10 mouse cellular contexts compared by ENCODE assay signal in genomic region chr13:107540784-107541634, GRCm38 (mm10).
A peak's percentile ranks its signal among the peaks of the same experiment; 100 is the strongest.
DNase-seq lines count a peak whose midpoint lies in the region; ATAC-seq lines count a peak whose summit lies in the region.
"Had no signal": no experiment of that assay in that cellular context is flagged by ENCODE, and none has a peak within 500 bp of the region (broad histone marks: within the 10 kb centered on the region; RNA-seq: fewer than 3 reads in every experiment).

No protein-coding gene starts in this region.

- no peaks in the 10 kb centered on the region for H3K36me3 ChIP-seq in hindbrain, embryonic 11.5 days (ENCODE audit: control insufficient read depth, insufficient read depth, low read length)
- no peaks in the 10 kb centered on the region for H3K36me3 ChIP-seq in midbrain, embryonic 14.5 days (ENCODE audit: control insufficient read depth, insufficient read depth, low read length)

- H3K4me1 ChIP-seq in hindbrain, embryonic 11.5 days (replicated peaks; ENCODE audit: control insufficient read depth, insufficient read depth, low read length) = peaks cover 15% of the 10 kb centered on the region
- H3K4me1 ChIP-seq in midbrain, embryonic 14.5 days (ENCODE audit: control insufficient read depth, insufficient read depth, low read length) = peaks cover 46% of the 10 kb centered on the region

- 47% methylated on average over 16 of the region's 16 CpGs for WGBS in hindbrain, embryonic 11.5 days
- 12% methylated on average over 16 of the region's 16 CpGs for WGBS in midbrain, embryonic 14.5 days

- DNase-seq in cerebellum, adult 11-12 months = peak; percentile 3
- DNase-seq in cerebellum, adult 11 months = no peak
- DNase-seq in cerebellum, postnatal 36 days = peak; percentile 18
- DNase-seq in hindbrain, embryonic 11.5 days (ENCODE audit: low spot score) = peak; percentile 61
- DNase-seq in midbrain, embryonic 14.5 days = peak; percentile 83
- DNase-seq in gastrocnemius, postnatal 14 days = no peak
- no peak for DNase-seq in heart, adult 18-20 months
- DNase-seq: heart, postnatal 4 days; lung, adult 2 months had no signal

- peak; percentile 80 for ATAC-seq in hindbrain, embryonic 11.5 days (ENCODE audit: low FRiP score)
- peak; percentile 88 for ATAC-seq in midbrain, embryonic 14.5 days (ENCODE audit: low FRiP score, low TSS enrichment)
- ATAC-seq in megakaryocyte-erythroid progenitor cell, adult 5-6 weeks (replicated peaks; ENCODE audit: low FRiP score, low TSS enrichment, poor library complexity, severe bottlenecking) = no peak

- H3K9me3 ChIP-seq in hindbrain, embryonic 11.5 days (ENCODE audit: control insufficient read depth, low read length) = no peaks in the 10 kb centered on the region
- H3K9me3 ChIP-seq in midbrain, embryonic 14.5 days (ENCODE audit: control insufficient read depth, low read length) = no peaks in the 10 kb centered on the region

- no peak overlapping the region; the same call in 1 of the 2 replicates for H3K9ac ChIP-seq in hindbrain, embryonic 11.5 days (ENCODE audit: low read depth, low read length)
- H3K9ac ChIP-seq in midbrain, embryonic 14.5 days (replicated peaks; ENCODE audit: low read length) = peak overlapping the region; percentile 38

- no peaks in the 10 kb centered on the region for H3K27me3 ChIP-seq in hindbrain, embryonic 11.5 days (ENCODE audit: control insufficient read depth, insufficient read depth, low read length)
- H3K27me3 ChIP-seq in midbrain, embryonic 14.5 days (ENCODE audit: control insufficient read depth, insufficient read depth, low read length) = no peaks in the 10 kb centered on the region

- intact Hi-C loops in gastrocnemius, postnatal 14 days (cut with DNase I; ENCODE audit: low total_unique reads) = no loop called here

- no peak overlapping the region for H3K4me3 ChIP-seq in hindbrain, embryonic 11.5 days (ENCODE audit: low read depth, low read length)
- H3K4me3 ChIP-seq in midbrain, embryonic 14.5 days (replicated peaks; ENCODE audit: low read depth, low read length) = no peak overlapping the region

- H3K4me2 ChIP-seq in hindbrain, embryonic 11.5 days (replicated peaks; ENCODE audit: low read depth, low read length) = no peak overlapping the region
- peak overlapping the region; percentile 26 for H3K4me2 ChIP-seq in midbrain, embryonic 14.5 days (ENCODE audit: low read length)

- peak overlapping the region; percentile 93 for H3K27ac ChIP-seq in hindbrain, embryonic 11.5 days (ENCODE audit: low read depth, low read length)
- H3K27ac ChIP-seq in midbrain, embryonic 14.5 days (replicated peaks; ENCODE audit: low read depth, low read length) = peak overlapping the region; percentile 97

Comparison
In these comparisons a context has a peak if more than half of its experiments do, and no peak if none do; other contexts are left out.
1. DNase-seq: peak in cerebellum, adult 11-12 months (single experiment), cerebellum, postnatal 36 days (2 of 2), hindbrain, embryonic 11.5 days (single experiment) and midbrain, embryonic 14.5 days (single experiment); none in cerebellum, adult 11 months (single experiment), gastrocnemius, postnatal 14 days (single experiment) and heart, adult 18-20 months (0 of 2).